Mouse (Mus musculus): ENCODE measurements at regions not wholly inside any gene's neighbourhood (a gene's known extent, or its start where the extent isn't known, plus 50 kb on each side); places are given as distances from the start of the nearest gene placed in this dataset.
"Not testable (repeated sequence)": the region's sequence is repeated elsewhere in the genome, so short reads cannot be mapped to it uniquely, and the experiment has no call there.

DNA sequence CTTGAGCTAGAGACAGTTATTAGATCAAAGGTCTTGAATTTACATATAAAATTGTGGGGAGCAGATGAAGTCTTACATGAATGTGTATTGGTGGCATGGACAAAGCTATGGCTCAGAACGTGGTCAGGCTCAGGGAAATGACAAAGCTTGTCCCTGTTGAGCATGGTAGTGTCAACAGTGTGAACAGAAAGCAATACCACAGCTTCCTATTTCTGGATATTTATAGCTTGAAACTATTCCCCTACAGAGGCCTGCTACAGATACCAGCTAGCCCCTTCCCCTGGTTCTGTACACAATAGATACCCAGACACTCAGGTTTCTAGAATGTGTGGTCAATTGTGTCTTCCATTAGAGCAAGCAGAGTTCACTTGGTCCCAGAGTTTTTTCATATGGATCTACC lies 236.8 kb upstream of the Rarb start:
- no peak for DNase-seq

- no peak for DNase-seq
Observed at GRCm38 (mm10) chr14:17054381-17054780, 235.4 kb upstream of the Rarb start.

DNA sequence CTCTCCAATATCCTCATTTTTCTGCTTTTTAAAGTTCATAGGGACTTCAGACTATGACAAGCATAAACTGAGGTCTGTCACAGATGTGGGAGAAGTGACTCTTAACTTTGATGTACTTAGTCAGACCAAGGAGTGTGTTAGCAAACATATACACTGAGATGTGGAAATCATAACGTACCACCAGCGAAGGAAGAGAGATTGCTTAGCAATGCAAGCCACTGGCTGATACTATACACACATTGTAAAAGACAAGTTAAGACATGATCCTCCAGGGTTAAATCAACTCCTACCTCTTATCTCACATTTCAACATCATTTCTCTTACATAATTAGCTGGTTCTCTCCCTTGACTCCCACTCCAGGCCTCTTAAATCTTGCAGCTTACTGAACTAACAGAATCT lies 227.9 kb upstream of the Rarb start:
- no peak for DNase-seq

- no peak for DNase-seq
Observed at GRCm38 (mm10) chr14:17045426-17046132, 226.6 kb upstream of the Rarb start.

DNA sequence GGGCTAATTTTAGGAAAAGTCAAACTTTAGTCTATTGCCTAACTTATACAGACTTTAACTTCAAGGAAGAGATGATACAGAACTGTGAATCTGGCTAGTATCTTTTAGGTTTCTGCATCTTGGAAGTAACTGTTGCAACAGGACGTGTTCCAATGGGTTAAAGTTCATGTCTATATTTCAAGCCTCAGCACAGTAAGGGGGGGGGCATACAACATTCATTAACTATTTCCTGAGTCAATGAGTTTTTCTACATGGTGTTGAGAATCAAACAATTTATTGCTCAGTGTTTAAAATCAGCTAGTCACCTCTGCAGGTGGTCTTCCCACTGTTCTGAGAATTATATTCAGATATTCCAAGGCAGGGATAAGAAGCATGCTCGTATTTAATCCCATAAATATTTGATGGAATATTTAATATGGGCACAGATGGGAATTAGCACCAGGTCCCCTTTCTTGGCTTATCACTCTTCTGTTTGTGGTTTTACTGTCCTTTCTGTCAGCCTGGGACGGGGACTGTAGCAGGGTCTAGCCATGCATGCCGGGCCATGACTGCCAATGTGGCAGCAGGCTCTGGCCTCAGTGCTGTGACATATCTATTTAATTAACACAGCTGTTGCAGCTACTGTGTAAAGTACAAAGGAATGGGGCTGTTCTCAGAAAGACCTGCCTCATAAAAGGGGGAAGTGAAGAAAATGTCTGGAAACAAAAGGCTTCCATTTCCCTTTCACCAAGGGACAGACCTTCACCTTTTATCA lies 201.8 kb upstream of the Rarb start:
- no peak for DNase-seq

- no peak for DNase-seq
Observed at GRCm38 (mm10) chr14:17012931-17013330, 194.0 kb upstream of the Rarb start.

GRCm38 (mm10) chr14:17012200-17012599 lies 193.2 kb upstream of the Rarb start:
- no peak for DNase-seq

DNA sequence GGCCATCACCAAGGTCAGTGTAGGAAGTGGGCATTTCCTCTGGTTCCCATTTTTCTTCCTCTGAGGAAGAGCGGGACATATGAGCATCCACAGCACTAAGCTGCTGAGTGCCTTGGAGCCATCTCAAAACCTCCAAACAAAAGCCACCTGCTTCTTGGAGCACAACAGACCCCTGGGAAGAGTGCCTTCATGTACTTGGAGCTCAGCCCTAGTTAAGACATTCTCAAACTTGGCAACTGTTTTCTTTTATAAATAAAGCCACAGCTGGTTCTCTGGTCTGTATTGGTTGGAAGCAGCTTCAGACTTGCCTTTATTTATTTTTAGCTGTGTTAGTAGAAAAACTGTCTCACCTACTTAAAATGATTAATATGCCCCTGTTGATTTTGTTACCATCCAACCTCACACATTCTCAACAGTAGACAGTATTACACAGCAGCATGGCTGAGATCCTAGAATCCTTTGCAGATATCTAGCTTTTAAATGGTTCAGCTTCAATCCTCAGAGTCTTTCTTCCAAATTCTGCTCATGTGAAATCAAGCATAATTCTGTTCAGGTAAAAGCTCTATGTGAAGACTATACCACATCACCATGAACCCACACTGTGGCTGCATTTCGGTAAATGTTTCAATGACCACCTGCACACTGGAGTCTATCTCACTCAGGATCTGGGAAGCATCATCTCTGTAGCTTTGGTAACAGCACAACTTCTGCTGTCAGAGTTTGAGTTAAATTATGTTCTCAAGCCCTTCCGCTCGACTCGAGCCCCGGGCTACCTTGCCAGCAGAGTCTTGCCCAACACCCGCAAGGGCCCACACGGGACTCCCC lies 186.4 kb upstream of the Rarb start:
- DNase-seq = no peak

DNA sequence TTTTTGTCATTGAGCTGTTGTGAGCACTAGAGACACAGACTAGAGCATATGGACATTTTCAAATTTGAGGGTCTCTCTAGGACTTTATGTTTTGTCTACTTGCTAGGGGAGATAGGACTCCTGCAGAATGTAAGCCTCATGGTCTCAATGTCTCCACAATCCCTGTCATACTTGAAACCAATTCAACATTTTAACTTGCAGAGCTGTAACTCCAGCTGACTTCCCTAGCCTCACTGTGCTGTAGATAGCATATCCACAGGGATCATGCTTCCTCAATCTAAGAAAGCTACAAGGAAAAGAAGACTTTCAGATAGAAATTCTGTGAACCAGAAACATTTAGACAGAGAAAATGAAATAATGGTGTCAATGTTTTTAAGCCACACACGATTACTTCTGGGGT lies 185.8 kb upstream of the Rarb start:
- no peak for DNase-seq

GRCm38 (mm10) chr14:16996716-16997115 lies 177.8 kb upstream of the Rarb start:
- no peak for DNase-seq

- DNase-seq = not testable (repeated sequence)
Observed at GRCm38 (mm10) chr14:16970911-16971310, 152.0 kb upstream of the Rarb start.

GRCm38 (mm10) chr14:16964717-16965391 lies 145.9 kb upstream of the Rarb start:
- no peak for DNase-seq

- DNase-seq = no peak
Observed at GRCm38 (mm10) chr14:16962216-16962826, 143.4 kb upstream of the Rarb start.

DNA sequence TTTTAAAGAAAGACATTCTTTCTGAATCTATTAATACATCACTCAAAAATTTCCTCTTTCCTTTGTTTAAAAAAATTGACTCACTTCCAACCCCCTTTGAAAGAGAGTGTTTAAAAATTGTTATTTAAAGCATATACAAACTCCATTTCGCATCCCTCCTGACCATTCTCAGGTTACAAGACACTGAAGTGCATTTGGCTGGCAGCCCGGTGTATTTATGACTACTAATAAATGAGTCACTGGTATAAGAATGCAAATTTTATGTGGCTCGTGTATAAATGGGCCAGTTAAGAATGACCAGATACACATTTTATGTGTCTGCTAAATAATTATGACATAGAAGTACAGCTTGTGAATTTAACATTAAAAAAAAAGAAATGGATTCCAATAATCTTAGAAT lies 138.8 kb upstream of the Rarb start:
- DNase-seq = no peak

DNA sequence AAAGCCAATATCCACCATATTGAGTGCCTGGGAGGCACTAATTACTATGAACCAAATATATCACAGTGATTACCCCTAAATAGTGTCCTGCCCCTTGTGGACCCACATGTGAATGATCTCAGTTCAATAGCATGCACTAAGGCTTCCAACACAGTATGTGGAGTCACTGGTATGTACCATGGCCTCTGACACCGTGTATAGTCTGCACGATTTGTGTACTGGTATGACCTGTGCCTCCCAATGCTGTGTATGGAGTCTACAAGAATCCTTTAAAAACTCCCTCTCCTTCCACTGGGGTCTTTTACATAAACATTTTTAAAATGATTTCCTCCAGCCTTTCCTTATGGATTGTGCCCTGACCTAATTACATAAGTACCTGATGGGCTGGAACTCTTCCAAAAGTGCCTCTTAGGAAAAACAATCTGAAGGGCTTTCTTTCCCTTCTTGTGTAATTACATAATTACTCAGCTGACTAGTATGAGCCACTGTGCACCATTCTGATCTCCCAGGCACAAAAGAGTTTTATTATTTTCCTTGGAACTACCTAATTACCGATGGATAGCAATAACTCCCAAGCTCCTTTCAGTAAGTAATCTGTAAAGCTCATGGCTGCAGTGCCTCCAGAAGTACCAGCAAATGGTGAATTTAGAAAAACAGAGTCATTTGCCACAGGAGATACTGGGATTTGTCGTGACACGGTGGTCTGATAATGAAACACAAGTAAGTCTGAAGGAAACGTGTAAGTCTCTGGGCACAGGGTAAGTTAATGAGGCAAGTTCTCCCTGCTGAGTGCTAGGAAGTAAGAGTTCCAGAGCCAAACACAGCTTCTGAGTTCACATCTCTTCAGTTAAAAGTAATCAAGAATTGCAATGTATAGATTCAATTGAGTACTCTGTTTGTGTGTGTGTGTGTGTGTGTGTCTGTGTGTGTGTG lies 135.8 kb upstream of the Rarb start:
- no peak for DNase-seq

DNA sequence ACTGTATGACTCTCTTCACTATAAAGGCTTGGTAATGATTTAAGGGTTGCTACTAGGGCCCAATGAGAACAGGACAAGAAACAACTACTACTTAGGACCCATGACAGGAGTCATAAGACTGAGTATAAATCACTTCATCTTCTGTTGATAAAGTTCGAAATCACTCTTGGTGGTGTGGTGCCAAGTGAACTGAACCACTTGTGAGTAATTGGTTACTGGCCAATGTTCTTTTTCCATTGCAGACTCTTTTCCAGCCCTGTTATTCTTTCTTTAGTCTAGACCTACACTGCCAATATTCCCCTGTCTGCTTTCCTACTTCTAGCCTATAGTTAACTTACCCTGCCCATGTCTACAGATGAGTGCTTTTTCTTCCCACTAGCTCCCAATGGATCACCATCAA lies 129.8 kb upstream of the Rarb start:
- no peak for DNase-seq

DNA sequence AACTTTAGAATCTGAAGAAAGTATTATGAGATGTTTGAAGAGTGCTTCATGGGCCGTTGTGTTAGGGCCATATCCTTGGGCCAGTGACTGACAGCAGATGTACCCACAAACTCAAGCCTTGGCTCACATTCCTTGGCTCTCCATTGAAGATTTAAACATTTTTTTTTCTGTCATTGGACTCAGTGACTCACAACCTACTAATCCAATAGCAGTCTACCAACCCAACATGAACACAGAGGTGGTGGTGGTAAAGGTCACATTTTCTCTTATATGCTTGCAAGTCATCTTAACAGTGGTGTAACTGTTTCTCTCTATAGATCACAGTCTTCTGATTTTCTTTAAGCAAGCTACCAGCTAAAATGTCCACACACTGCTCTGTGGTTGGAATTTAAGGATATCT lies 125.5 kb upstream of the Rarb start:
- no peak for DNase-seq

DNA sequence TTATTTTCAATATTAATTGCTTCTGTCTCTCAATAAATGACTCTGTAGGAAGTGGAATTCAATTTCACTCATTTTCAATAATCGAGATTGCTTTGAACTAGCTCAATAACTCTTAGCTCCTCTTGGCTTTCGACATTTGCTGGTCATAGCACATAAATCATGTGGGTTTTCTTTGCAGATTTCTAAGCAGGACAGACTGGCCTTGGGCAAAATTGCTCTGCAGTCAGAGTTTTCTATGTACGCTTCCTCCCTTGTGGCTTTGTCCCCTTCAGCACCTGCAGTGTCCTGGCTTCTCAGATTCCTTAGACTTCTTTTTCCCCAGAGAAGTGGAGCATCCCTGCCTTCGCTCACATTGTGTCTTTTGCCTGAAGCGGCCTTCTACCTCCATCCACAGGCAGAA lies 124.6 kb upstream of the Rarb start:
- no peak for DNase-seq

DNA sequence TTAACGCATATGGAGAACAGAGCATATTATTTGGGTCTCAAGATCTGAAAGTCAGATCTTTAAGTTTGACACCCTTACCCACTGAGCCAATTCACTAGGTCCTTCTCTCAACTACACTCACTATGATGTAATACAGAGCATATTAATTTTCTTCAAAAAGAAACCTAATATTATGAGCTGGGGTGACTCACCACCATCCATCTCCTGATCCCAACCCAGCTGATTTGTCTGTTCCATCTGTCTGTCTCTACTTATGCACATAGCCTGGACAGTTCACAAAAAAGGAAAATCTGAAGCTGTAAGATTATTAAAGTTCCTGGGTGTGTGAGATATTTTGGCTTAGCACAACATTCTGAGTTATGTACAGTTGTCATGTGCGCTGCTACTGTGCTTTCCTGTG lies 108.2 kb upstream of the Rarb start:
- no peak for DNase-seq

DNA sequence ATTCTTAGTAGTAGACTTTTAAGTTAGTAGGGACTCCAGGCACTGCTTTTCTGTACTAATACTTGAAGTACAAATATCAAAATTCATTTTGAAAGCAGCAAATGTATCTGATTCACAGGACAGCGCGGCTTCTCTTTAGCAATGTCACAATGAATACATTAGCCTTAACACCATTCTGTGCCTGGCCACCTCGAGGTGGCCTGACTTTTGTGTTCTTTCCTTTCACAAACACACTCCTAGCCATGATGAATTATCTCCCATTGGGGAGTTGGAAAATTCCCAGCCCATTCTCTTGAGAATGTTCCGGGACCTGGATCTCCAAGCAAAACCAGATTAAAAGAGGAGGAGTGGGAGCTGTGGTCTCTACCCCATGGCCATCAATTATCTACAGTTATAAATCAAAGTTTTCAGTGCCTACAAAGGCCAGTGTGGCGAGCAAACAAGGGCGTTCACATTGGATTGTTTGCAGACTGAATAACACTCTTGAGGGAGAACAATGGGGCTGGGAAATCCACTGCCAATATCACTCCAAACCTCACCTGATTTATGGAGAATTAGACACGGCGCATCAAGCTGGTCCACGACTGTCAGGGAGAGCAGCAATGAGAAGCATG lies 82.7 kb upstream of the Rarb start:
- no peak for DNase-seq
